In the genomic region with DNA sequence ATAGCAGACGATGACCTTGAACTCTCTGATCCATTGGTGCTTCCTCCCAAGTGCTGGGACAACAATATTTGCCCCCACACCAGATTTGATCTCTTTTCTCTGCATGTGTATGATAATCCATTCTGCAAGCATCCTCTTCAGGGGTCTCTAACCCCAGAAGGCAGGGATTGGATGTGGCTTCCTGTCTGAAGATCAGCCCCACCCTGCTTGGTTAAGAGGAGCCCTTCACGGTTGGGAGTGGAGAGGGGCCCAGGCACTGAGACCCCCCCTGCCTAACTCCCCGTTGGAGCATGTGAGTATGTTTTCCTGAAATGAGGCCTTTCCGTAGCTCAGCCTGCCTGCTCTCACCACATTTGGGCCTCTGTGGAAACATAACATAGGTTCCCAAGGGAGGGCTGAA, we compare ENCODE assay signal across 25 mouse cellular contexts.
"Had no signal": no experiment of that assay in that cellular context is flagged by ENCODE, and none has a peak within 500 bp of the region (broad histone marks: within the 10 kb centered on the region; RNA-seq: fewer than 3 reads in every experiment).

No protein-coding gene starts in this region.

- H3K9me3 ChIP-seq: heart, embryonic 10.5 days; heart, embryonic 12.5 days; hindbrain, embryonic 10.5 days; hindbrain, embryonic 12.5 days; kidney, embryonic 15.5 days; limb, embryonic 13.5 days; limb, embryonic 15.5 days had no signal

- H3K27ac ChIP-seq: hindbrain, embryonic 10.5 days; hindbrain, embryonic 12.5 days; hindbrain, embryonic 14.5 days; hindbrain, postnatal 0 days; kidney, embryonic 15.5 days; kidney, postnatal 0 days; limb, embryonic 13.5 days; limb, embryonic 15.5 days had no signal

- ATAC-seq: forebrain, embryonic 16.5 days; hindbrain, postnatal 0 days; intestine, embryonic 16.5 days had no signal

- DNase-seq: gastrocnemius, postnatal 10 days; gastrocnemius, postnatal 25 days; heart, adult 18-20 months; heart, postnatal 10 days; heart, postnatal 4 days; kidney, adult 11 months; kidney, adult 2 months; kidney, adult 9 months; kidney, postnatal 14 days; kidney, postnatal 36 days; layer of hippocampus, adult 9-11 months; layer of hippocampus, postnatal 36 days; left cerebral cortex, postnatal 4 days had no signal

- H3K9ac ChIP-seq: heart, embryonic 12.5 days; hindbrain, embryonic 12.5 days; hindbrain, embryonic 14.5 days; kidney, embryonic 15.5 days; limb, embryonic 13.5 days; limb, embryonic 15.5 days had no signal

- H3K4me3 ChIP-seq: heart, embryonic 10.5 days; heart, embryonic 12.5 days; hindbrain, embryonic 10.5 days; hindbrain, embryonic 12.5 days; kidney, embryonic 15.5 days; limb, embryonic 13.5 days; limb, embryonic 15.5 days had no signal

- H3K4me2 ChIP-seq: heart, embryonic 12.5 days; hindbrain, embryonic 12.5 days; hindbrain, embryonic 14.5 days; kidney, embryonic 15.5 days; limb, embryonic 13.5 days; limb, embryonic 15.5 days had no signal

- H3K4me1 ChIP-seq: limb, embryonic 15.5 days had no signal

- H3K36me3 ChIP-seq: heart, embryonic 10.5 days; heart, embryonic 12.5 days; hindbrain, embryonic 10.5 days; hindbrain, embryonic 12.5 days; kidney, embryonic 15.5 days; limb, embryonic 13.5 days; limb, embryonic 15.5 days had no signal
